Mouse (Mus musculus) neural tube, embryonic 10.5 days (tissue): ENCODE data around the gene Osbpl8.
"Not testable (repeated sequence)": the region's sequence is repeated elsewhere in the genome, so short reads cannot be mapped to it uniquely, and the experiment has no call there.

Experiments
- DNase-seq: peaks from one replicate; pipeline ENCODE4 v3.0.0-alpha.2; 2017; ENCODE audit warnings: low spot score; ENCODE audit errors: extremely low spot score

The Osbpl8 gene

DNA sequence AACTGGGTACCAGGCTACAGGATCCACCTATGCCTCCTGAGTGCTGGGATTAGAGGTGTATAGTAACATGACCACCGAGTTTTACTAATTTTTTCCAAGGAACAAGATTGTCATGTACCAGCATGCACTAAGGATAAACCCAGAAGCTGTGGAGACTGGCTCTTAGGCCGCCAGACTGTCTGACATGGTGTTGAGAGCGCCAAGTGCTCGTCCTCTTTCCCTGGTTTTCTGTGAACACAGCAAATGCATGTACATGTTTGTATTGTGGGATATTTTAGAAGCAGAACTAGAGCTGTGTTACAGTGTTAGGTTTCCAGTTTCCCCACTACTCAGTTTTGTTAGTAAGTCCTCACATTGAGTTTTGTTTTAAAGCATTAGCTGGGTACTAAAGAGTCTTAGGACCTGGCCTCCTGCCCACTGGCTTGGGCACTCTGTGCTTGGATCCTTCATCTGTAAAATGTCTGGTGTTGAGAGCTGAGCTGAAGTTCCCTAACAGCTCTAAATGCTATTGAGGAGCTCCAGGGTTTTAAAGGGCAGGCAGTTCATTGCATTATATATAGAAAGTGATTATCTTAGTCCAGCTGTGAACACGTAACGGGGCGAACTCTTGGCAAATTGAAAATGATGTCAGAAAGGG is 19.2 kb downstream of the Osbpl8 start:
- no peak for DNase-seq

DNA sequence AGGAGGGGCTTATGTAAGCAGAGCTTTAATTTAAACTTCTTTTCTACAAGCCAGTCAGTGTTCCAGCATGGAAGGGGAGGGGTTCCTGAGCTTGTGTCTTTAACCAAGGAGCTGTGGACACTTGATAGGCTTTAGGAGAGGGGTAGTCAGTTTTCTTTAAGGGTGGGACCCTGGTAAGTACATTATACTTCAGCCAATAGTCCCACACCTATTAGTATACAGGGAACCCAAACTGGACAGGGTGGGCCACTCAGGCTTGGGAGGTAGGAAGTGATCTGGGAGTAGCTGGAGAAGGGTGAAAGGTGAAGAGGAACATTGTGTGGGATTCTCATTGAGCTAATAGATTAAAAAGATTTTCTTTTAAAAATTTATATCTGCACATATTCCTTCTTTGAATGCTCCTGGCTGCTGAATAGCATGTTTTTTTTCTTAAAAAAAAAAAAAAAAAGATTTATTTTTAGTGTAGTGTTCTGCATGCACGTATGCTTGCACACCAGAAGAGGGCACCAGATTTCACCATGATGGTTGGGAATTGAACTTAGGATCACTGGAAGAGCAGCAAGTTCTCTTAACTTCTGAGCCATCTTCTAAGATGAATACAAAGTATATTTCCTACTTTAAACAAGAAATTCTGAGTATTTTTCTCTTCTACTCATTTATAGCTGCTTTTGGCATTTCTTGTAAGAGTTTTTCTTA is 21.2 kb downstream of the Osbpl8 start:
- no peak for DNase-seq

DNA sequence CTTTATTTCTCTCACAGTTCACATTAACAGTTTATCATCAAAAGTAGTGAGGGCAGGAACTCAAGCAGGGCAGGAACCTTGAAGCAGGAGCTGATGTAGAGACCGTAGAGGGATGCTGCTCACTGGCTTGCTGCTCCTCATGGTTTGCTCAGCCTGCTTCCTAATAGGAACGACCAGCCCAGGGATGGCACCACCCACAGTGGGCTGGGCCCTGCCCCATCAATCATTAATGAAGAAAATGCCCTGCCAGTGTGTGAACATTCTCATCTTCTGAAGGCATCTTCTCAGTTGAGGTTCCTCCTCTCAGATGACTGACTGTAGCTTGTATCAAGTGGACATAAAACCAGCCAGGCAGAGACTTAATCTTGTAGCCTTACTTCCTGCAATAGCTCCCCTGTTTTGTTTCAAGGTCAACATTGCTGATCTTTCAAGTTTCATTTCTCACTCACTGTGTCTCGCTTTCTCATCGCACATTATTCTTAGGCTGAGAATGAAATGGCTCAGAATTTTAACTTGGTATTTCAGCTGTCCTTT is 24.5 kb downstream of the Osbpl8 start:
- DNase-seq, result no peak

DNA sequence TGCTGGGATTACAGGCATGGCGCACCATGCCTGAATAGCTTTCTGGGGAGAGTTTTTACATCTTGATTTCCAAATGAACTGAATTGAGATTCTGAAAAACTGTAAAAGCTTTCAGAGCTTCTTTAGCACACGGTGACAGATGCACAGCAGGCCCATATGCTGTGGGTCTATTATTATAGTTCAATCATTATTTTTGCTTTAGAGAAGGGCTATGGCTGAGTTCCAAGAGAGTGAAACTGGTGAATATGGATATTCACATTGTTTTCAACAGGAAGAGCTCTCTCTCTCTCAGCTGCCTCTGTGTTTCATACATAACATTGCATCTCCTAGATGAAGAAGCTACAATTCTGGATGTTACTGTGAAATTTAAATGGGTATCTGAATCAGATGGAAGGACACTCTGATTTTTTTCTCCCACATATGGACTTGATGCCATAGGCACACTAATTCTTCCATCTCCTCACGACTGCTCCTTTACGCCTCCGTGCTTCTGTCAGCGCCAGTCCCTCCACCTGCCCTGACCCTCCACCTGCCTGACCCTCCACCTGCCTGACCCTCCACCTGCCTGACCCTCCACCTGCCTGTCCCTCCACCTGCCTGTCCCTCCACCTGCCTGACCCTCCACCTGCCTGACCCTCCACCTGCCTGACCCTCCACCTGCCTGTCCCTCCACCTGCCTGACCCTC is 25.7 kb downstream of the Osbpl8 start:
- DNase-seq, result no peak

DNA sequence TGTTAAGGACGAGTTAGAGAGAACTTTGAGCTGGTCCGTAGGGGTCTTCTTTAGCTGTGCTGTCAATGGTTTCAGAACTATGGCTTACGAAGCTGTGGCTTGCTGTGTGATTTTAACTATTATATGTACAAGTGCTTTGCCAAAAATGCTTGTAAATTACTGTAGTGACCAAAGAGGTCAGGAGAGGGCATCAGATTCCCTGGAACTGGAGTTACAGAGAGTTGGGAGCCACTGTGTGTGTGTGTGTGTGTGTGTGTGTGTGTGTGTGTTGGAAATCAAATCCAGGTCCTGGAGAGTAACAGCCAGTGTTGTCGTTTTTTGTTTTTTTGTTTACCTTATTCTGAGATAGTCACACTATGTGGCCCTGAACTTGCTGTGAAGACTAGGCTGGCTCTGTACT is 29.0 kb downstream of the Osbpl8 start:
- DNase-seq, result no peak

DNA sequence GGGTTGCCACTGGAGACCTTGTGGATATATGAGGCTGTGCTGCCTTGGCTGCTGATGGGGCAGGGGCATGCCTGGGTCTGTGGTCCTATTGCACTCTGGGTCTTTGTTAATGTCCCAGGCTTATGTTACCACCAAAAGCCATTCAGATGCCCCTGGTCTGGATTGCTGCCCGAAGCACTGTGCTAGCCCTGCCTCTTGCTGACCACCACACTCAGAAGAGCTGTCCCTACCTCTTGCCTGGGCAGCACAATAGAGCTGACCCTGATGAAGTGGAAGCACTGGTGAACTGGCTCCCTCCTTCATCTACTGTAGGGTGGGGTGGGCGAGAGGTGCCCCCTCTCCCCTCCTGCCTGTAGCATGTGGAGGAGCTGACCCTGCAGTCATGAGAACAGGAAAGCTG is 31.6 kb downstream of the Osbpl8 start:
- DNase-seq, result no peak

DNA sequence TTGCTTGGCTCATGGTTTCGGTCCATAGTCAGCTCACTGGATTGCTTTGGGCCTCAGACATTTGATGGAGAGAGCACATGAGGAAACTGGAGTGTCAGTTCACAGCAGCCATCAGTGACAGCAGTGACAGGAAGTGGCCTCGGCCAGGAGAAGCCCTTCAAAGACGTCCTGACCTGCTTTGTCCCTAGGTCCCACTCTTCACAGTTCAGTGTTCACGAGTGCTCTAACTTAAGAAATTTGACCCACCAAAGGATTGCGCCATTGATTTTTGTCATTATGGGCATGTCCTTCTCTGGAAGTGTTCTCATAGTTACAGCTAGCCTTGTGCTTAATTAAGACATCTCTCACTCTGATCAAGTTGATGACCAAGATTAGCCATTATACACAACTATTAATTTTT is 34.2 kb downstream of the Osbpl8 start:
- not testable (repeated sequence) for DNase-seq

DNA sequence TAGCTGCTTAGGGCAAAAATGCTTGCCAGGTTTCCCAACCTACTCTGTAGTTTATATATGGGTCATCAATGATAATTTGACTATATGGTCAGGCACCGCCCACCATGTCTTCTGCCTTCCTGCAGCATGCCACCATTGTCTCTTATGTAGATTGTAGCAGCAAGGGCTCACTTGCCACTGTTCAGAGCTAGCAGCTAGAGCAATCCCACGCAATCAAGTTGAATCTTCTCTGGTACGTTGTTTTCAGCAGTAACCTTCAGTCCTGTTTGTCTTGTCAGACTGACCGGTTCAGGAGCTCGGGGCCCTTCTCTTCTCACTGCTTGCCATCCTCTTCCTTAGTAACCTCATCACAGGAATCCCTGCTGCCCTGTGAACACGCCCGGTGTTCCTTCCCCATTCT is 36.6 kb downstream of the Osbpl8 start:
- DNase-seq, result no peak

DNA sequence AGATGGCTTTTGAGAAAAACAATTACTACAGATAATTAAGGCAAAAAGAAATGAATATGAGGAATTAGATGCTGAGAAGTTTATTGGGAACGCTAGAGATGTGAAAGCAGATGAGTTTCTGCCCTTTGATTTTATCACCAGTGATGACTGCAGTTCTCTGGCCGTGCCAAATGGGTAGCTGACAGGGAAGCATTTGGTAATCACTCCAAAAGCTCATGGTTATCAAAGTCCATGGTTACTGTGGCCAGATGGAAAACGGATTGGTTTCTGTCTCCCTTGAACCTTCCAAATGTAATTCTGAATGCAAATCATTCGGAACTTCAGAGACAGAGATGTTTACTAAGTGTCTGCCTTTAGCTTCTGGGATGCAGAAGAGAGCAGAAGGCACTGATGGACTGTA is 37.1 kb downstream of the Osbpl8 start:
- no peak for DNase-seq

DNA sequence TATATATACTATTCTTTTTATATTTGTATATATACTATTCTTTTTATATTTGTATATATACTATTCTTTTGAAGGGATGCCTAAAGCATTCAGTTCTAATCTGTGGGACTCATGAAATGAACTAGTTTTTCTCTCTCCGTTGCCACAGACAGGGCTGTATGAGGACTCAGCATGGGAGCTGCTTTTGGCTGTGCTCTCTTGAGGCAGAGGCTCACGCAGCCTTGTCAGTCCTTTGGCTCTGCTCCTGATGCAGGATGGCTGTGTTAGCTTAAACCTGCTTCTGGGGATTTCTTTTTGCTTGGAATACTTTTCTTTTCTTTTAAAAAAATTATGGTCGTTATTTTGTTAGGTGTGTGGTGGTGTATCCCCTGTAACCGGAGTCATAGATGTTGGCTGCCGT is 39.5 kb downstream of the Osbpl8 start:
- no peak for DNase-seq

DNA sequence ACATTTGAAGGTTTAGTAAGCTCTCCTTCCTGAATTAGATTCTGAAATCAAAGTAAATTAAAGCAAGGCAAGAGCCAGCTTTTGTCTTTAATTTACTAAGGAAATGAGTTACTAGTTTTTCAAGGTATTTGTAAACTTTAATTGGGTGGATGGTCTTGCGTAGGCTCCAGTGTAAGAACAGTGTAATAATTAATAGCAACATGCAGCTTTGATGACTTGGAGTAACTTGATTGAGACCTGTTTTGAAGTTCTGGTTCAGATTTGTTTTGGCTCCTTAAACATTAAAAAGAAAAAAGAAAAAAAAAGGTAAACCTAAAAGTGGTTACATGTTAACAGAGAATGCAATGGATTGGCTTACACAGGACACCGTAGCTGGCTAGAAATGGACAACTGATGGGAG is 40.9 kb downstream of the Osbpl8 start:
- DNase-seq, result no peak

DNA sequence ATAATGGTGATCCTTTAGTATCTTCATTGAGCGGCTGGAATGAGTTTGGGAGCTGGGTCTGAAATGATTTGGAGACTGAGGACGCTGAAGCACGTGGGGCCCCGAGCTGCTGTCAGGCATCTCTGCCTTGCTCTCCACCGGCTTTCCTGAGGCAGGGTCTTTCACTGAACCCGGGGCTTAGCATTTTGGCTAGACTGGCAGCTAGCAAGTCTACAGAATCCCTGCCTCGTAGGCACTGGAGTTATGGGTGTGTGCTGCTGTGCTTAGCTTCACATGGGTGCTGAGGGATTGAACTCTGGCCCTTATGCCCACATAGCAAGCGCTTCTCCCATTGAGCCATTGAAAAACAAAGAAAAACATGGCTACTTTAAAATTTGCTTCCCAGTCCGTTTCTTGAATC is 42.8 kb downstream of the Osbpl8 start:
- DNase-seq, result no peak

DNA sequence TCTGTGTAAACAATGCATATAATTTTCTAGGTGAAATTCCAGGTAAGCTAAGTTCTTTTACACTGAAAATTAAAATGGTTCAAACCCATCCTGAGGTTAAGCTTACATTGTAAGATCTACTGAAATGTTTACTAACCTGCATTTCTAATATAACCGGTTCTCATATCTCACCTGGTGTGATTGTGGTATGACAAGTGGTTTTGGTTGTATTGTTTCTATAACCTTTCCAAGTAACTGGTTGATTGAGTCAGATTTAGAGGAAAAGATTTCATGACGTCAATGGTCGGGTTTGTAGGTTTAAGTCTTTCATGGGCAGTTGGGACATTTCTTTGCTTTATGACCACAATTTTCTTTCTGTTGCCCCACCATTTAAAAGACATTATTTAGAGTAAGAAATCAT is 49.5 kb downstream of the Osbpl8 start:
- DNase-seq, result no peak

DNA sequence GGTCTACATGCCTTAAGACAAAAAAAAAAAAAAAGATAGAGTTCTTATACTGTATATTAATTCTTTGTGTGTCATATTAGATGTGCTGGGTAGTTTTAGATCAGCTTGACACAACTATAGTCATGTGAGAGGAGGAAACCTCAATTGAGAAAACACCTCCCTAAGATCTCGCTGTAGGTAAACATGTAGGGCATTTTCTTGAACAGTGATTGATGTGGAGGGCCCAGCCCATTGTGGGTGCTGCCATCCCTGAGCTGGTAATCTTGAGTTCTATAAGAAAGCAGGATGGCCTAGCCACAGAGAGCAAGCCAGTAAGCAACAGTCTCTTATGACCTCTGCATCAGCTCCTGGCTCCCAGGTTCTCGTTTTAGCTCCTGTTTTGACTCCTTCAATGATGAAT is 50.1 kb downstream of the Osbpl8 start:
- DNase-seq, result no peak

DNA sequence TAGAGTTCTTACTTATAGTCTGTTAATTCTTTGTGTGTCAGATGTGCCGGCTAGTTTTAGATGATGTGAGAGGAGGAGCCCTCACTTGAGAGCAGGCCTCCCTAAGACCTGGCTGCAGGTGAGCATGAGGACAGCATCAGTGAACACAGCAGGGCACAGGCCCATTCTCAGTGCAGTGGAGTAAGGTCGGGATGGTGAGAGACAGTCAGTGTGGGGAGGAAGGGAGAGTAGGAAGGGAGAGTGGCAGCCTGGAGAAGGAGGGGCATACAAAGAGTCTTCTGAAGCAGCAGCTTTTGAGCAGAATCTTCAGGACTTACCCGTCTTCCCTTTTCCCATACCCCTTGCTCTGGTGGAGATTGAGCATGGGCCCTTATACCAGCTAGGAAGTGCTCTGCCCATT is 51.0 kb downstream of the Osbpl8 start:
- no peak for DNase-seq

DNA sequence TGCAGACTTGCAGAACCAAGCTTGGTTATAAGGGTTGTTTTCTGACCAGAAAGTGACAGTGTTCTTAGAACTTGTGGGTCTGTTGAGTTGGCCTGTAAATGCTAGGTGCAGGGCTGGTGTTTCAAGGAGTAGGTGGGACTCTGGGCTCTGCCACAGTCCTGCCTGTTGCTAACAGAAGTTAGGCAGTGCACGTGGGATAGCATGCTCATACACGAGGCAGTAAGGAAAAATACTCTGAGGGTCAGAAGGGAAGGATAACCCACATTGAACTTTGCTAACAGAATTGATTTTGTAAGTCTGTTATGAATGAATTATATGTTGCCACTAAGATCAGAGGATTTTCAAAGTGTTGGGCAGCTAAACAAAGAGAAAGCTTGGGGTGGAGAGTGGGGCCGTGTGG is 51.6 kb downstream of the Osbpl8 start:
- no peak for DNase-seq

DNA sequence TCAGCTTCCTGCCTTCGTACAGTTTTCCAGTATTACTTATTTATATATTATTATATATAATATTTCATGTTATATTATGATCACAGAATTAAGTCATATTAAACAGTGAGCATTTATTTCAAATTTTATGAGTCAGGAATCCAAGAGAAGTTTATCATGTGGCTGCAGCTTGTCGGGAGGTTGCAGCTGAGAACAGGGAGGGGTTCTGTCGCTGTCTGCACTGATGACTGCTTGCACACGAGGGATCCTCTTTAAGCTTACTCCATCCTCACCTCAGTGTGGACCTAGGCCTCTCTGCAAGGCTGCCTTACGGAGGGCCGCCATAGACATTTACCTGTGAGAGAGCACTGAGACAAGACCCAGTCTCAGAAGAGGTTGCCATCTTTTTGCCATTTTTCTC is 58.0 kb downstream of the Osbpl8 start:
- no peak for DNase-seq

DNA sequence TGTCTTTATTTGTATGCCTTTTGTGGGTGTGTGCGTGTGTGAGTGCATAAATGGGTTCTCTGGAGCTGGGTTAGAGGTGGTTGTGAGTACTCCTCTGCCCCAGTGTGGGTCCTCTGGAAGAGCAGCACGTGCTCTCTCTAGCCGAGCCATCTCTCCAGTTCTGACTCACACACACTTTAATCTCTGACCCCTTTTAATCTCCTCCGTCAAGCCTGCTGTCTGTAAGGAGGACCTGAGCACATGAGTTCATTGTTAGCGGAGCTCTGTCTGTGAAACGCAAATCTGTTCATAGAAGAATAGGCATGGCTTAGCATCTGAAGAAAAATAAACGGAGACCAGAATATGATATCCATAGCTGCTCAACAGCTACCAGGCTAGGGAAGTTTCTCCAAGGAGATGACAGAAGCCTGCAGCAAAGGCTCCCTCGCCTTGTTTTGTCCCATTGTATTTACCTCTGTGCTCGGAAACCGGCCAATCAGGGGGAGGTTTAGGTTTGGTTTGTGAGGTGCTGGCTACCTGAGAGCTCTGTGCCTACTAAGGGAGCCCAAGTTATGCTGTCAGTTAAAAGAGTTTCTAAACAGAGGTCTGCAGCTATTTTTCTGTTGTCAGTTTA is 58.8 kb downstream of the Osbpl8 start:
- DNase-seq, result no peak

DNA sequence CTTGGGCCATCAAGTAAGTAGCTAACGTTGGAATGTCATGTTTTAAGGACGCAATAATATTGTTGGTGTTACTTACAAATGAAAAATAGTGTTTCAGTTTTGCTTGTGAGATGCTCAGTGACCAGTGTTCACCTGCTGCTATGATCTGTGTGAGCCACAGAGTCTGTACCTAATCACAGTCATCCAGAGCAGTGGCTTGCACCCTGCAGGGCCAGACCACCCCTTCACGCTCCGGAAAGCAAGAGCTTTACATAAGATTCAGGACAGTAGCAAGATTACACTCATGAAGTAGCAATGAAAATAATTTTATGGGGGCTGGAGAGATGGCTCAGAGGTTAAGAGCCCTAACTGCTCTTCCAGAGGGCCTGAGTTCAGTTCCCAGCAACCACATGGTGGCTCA is 60.1 kb downstream of the Osbpl8 start:
- no peak for DNase-seq

DNA sequence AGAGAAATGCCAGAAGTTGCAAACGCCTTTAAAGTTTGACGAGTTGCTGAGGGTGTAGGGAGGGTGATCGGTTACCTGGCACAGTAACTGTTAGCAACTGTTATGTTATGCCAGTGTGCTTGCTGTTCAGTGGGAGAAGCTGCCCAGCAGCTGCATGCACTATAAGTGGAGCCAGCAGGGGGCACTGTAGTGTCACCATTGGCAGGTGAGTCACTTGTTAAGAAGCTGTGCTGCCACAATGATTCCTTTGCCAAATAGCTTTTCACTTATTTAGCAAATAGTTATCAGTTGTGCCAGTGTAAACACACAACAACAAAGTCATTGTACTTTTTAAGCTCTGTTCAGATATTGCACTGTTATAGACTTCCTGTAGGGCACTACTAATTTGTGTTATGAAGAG is 62.0 kb downstream of the Osbpl8 start:
- peak; percentile 89 for DNase-seq

DNA sequence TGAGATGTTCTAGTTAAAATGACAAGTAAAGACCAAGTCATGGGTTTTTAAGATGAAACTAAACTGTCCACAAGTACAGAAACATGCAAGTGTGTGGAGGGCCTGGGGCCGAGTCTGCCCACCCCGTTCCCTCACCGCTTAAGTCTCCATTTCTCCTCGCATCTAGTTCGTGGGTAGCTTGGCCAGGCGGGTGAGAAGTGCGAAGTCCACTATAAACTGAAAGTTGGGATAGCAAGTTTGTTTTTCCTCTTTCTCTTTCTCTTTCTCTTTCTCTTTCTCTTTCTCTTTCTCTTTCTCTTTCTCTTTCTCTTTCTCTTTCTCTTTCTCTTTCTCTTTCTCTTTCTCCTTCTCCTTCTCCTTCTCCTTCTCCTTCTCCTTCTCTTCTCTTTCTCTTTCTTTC is 67.7 kb downstream of the Osbpl8 start:
- DNase-seq, result not testable (repeated sequence)

DNA sequence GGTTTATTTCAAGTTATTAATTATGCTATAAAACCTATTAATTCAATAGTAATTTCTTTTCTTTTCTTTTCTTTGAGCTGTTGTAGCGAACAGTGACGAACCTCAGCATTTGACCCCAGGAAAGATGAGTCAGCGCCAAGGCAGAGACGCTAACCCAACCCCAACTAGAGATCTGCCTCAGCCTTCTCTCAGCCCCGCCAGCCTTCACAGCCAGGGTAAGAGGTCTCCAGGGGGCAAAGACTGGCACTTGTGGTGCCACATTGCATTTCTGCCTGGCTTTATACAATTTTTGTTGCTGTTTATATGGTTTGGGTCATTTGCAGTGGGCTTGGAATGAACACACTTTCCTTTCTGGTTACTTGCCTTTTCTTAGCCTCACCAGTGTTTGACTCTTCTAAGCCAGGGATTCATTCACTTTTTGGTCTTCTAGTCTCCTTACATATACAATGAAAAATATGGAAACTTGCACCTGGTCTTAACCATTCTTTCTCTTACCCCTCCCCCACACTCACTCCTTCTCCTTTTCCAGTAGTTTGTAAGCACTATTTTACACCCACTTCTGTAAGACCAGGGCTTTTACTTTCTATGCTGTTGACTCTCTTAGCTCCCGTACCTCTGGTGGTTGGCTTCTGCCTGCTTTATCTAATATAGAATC is 69.1 kb downstream of the Osbpl8 start:
- no peak for DNase-seq
